Mouse (Mus musculus): Measurements from ENCODE around the gene Zfp597. TPM values are rescaled to one million over a fixed set of nuclear protein-coding genes. Genes with fewer than 3 reads are reported as not detected.
A peak's percentile ranks its signal among the peaks of the same experiment; 100 is the strongest.
"Not testable (repeated sequence)": the region's sequence is repeated elsewhere in the genome, so short reads cannot be mapped to it uniquely, and the experiment has no call there.

Zfp597 gene
- polyA plus RNA-seq, 1 experiment from 2014 or later: 9.0 TPM

DNA sequence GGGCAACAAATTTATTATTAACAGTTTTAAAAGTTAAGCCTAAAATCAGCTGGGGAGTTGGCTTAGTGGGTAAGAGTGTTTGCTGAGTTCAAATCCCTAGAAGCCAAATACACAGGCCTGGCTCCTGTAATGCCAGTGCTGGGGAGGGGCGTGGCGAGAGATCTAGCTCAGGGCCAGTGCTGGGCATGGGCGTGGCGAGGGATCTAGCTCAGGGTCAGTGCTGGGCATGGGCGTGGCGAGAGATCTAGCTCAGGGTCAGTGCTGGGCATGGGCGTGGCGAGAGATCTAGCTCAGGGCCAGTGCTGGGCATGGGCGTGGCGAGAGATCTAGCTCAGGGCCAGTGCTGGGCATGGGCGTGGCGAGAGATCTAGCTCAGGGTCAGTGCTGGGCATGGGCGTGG is 33.1 kb downstream of the Zfp597 start:
- not testable (repeated sequence) for ATAC-seq (replicated peaks; ENCODE audit: low FRiP score); DNase-seq (ENCODE audit: low spot score)
- 88% methylated on average over 12 of the region's 13 CpGs for WGBS

DNA sequence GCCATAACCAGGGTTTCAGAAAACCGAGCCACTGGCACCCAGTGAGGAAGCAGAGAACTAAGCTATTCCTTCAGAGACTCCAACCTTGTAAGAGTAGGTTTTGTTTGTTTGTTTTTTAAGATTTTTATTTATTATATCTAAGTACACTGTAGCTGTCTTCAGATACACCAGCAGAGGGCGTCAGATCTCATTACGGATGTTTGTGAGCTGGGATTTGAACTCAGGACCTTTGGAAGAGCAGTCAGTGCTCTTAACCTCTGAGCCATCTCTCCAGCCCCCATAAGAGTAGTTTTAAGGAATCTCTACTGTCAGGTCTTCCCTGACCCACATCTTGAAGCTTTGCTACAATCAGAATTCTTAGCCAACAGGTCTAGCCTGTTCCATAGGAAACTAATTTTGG is 35.9 kb downstream of the Zfp597 start:
- Histone ChIP-seq H3K27me3 (ENCODE audit: control insufficient read depth, insufficient read depth, low read length) (peaks cover 2% of the 10 kb centered on the region; the same call in 1 of the 2 replicates), H3K4me3 (ENCODE audit: low read depth, low read length) (no peak overlapping the region), H3K4me2 (ENCODE audit: low read depth, low read length, severe bottlenecking) (no peak overlapping the region), H3K36me3 (ENCODE audit: control insufficient read depth, insufficient read depth, low read length) (no peaks in the 10 kb centered on the region), H3K9me3 (ENCODE audit: control insufficient read depth, low read length) (no peaks in the 10 kb centered on the region), H3K4me1 (replicated peaks; ENCODE audit: control insufficient read depth, insufficient read depth, low read length) (0 out of 2 replicates have a peak, but pooled peaks cover 2% of the 10 kb centered on the region), H3K9ac (ENCODE audit: low read length) (no peak overlapping the region), H3K27ac (ENCODE audit: low read depth, low read length) (no peak overlapping the region)
- no peak for ATAC-seq (replicated peaks; ENCODE audit: low FRiP score)
- DNase-seq (ENCODE audit: low spot score): no peak
- WGBS: 80% methylated on average over 3 of the region's 3 CpGs

More for the DNA sequence above, 33.1 kb downstream of the Zfp597 start:
- not testable (repeated sequence) for H3K36me3 ChIP-seq (ENCODE audit: control insufficient read depth, insufficient read depth, low read length); H3K27me3 ChIP-seq (ENCODE audit: control insufficient read depth, insufficient read depth, low read length); H3K9me3 ChIP-seq (ENCODE audit: control insufficient read depth, low read length); H3K4me1 ChIP-seq (replicated peaks; ENCODE audit: control insufficient read depth, insufficient read depth, low read length); H3K27ac ChIP-seq (ENCODE audit: low read depth, low read length); H3K9ac ChIP-seq (ENCODE audit: low read length); H3K4me2 ChIP-seq (ENCODE audit: low read depth, low read length, severe bottlenecking); H3K4me3 ChIP-seq (ENCODE audit: low read depth, low read length)

- Histone ChIP-seq H3K36me3 (ENCODE audit: control insufficient read depth, insufficient read depth, low read length) (no peaks in the 10 kb centered on the region), H3K4me2 (ENCODE audit: low read depth, low read length, severe bottlenecking) (peak overlapping the region; percentile 66), H3K9ac (ENCODE audit: low read length) (peak overlapping the region; percentile 66; the same call in 1 of the 2 replicates), H3K9me3 (ENCODE audit: control insufficient read depth, low read length) (no peaks in the 10 kb centered on the region), H3K27ac (ENCODE audit: low read depth, low read length) (no peak overlapping the region), H3K4me3 (ENCODE audit: low read depth, low read length) (no peak overlapping the region; the same call in 1 of the 2 replicates), H3K4me1 (replicated peaks; ENCODE audit: control insufficient read depth, insufficient read depth, low read length) (0 out of 2 replicates have a peak, but pooled peaks cover 2% of the 10 kb centered on the region), H3K27me3 (ENCODE audit: control insufficient read depth, insufficient read depth, low read length) (peaks cover 2% of the 10 kb centered on the region; the same call in 1 of the 2 replicates)
- no peak for DNase-seq (ENCODE audit: low spot score)
- 68% methylated on average over 4 of the region's 4 CpGs for WGBS
- no peak for ATAC-seq (replicated peaks; ENCODE audit: low FRiP score)
Observed at GRCm38 (mm10) chr16:3847871-3848270, 36.5 kb downstream of the Zfp597 start.

GRCm38 (mm10) chr16:3846711-3847518 is 37.4 kb downstream of the Zfp597 start, which contains the start of gene Zfp174:
TSS of gene Zfp174 (plus strand) at chr16:3847268.
- 4% methylated on average over 38 of the region's 38 CpGs for WGBS
- ATAC-seq (replicated peaks; ENCODE audit: low FRiP score) (peak; percentile 99), DNase-seq (ENCODE audit: low spot score) (peak; percentile 94)
- H3K4me2 ChIP-seq (ENCODE audit: low read depth, low read length, severe bottlenecking): peak within 1 kb of the TSS; percentile 66
- peak within 1 kb of the TSS; percentile 67 for H3K4me3 ChIP-seq (ENCODE audit: low read depth, low read length)
- peaks cover 2% of the 10 kb centered on the region; the same call in 1 of the 2 replicates for H3K27me3 ChIP-seq (ENCODE audit: control insufficient read depth, insufficient read depth, low read length)
- no peaks in the 10 kb centered on the region for H3K9me3 ChIP-seq (ENCODE audit: control insufficient read depth, low read length)
- H3K9ac ChIP-seq (ENCODE audit: low read length): peak within 1 kb of the TSS; percentile 66
- H3K4me1 ChIP-seq (replicated peaks; ENCODE audit: control insufficient read depth, insufficient read depth, low read length): 0 out of 2 replicates have a peak, but pooled peaks cover 2% of the 10 kb centered on the region
- H3K27ac ChIP-seq (ENCODE audit: low read depth, low read length): no peak within 1 kb of the TSS
- no peaks in the 10 kb centered on the region for H3K36me3 ChIP-seq (ENCODE audit: control insufficient read depth, insufficient read depth, low read length)

DNA sequence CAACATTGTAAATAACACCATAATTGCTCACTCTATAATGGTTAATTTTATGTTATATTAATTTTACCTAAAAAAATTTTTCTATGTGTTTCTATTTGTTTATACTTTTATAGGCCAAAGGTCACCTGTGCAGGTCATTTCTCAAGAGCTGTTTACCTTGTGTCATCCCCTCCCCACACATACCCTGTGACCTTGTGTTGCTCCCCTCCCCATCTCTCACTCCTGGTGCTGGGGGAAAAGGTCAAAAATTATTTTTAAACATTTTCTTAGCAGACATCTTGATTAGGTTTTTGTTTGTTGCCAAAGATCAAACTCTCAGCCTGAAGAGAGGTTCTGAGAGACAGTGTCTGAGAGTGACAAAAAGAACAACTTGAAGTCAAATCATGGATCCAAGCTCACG is 40.6 kb downstream of the Zfp597 start:
- no peak for ATAC-seq (replicated peaks; ENCODE audit: low FRiP score)
- no peak overlapping the region for H3K4me2 ChIP-seq (ENCODE audit: low read depth, low read length, severe bottlenecking)
- 74% methylated on average over 1 of the region's 1 CpGs for WGBS
- no peaks in the 10 kb centered on the region for H3K9me3 ChIP-seq (ENCODE audit: control insufficient read depth, low read length)
- no peak overlapping the region for H3K27ac ChIP-seq (ENCODE audit: low read depth, low read length)
- no peak overlapping the region for H3K9ac ChIP-seq (ENCODE audit: low read length)
- H3K36me3 ChIP-seq (ENCODE audit: control insufficient read depth, insufficient read depth, low read length): no peaks in the 10 kb centered on the region
- H3K4me3 ChIP-seq (ENCODE audit: low read depth, low read length): no peak overlapping the region
- H3K4me1 ChIP-seq (replicated peaks; ENCODE audit: control insufficient read depth, insufficient read depth, low read length): 0 out of 2 replicates have a peak, but pooled peaks cover 2% of the 10 kb centered on the region
- peaks cover 2% of the 10 kb centered on the region; the same call in 1 of the 2 replicates for H3K27me3 ChIP-seq (ENCODE audit: control insufficient read depth, insufficient read depth, low read length)
- DNase-seq (ENCODE audit: low spot score): no peak

DNA sequence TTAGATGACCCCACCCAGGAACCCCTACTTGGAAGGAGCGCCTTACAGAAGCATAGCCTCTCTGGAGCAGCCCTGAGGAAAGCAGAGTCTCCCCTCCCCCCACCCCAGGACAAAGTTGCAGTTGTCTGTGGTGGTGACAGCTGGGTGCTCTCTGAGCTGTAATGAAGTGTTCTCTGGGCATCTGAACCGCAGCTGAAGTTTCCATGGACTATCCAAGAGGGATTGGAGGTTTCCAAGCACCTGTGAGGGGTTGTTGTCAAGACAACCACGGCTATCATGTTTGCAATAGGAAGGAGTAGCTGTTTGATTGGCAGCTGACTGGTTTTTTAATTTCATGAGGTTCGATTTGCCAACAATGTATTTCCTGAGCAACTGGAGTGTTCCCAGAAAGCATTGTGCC is 41.4 kb downstream of the Zfp597 start:
- ATAC-seq (replicated peaks; ENCODE audit: low FRiP score) (no peak), DNase-seq (ENCODE audit: low spot score) (no peak)
- H3K36me3 ChIP-seq (ENCODE audit: control insufficient read depth, insufficient read depth, low read length): no peaks in the 10 kb centered on the region
- no peaks in the 10 kb centered on the region for H3K9me3 ChIP-seq (ENCODE audit: control insufficient read depth, low read length)
- H3K4me1 ChIP-seq (replicated peaks; ENCODE audit: control insufficient read depth, insufficient read depth, low read length): 0 out of 2 replicates have a peak, but pooled peaks cover 2% of the 10 kb centered on the region
- H3K4me2 ChIP-seq (ENCODE audit: low read depth, low read length, severe bottlenecking): no peak overlapping the region
- H3K4me3 ChIP-seq (ENCODE audit: low read depth, low read length): no peak overlapping the region
- WGBS: 41% methylated on average over 4 of the region's 4 CpGs
- peaks cover 2% of the 10 kb centered on the region; the same call in 1 of the 2 replicates for H3K27me3 ChIP-seq (ENCODE audit: control insufficient read depth, insufficient read depth, low read length)
- H3K27ac ChIP-seq (ENCODE audit: low read depth, low read length): no peak overlapping the region
- H3K9ac ChIP-seq (ENCODE audit: low read length): no peak overlapping the region

DNA sequence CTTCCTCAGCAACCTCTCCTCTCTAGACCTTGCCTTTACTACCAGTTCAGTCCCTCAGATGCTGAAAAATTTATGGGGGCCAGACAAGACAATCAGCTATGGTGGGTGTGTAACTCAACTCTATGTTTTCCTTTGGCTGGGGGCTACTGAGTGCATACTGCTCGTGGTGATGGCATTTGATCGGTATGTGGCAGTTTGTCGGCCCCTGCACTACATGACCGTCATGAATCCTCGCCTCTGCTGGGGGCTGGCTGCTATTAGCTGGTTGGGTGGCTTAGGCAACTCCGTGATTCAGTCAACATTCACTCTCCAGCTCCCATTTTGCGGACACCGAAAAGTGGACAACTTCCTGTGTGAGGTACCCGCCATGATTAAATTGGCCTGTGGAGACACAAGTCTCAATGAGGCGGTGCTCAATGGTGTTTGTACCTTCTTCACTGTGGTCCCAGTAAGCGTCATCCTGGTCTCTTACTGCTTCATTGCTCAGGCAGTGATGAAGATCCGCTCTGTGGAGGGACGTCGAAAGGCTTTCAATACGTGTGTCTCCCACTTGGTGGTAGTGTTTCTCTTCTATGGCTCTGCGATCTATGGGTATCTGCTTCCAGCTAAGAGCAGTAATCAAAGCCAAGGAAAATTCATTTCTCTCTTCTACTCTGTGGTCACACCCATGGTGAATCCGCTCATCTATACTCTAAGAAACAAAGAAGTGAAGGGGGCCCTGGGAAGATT is 45.0 kb downstream of the Zfp597 start:
- Histone ChIP-seq H3K27ac (ENCODE audit: low read depth, low read length) (no peak overlapping the region), H3K27me3 (ENCODE audit: control insufficient read depth, insufficient read depth, low read length) (no peaks in the 10 kb centered on the region), H3K4me2 (ENCODE audit: low read depth, low read length, severe bottlenecking) (no peak overlapping the region), H3K36me3 (ENCODE audit: control insufficient read depth, insufficient read depth, low read length) (no peaks in the 10 kb centered on the region), H3K4me3 (ENCODE audit: low read depth, low read length) (no peak overlapping the region), H3K4me1 (replicated peaks; ENCODE audit: control insufficient read depth, insufficient read depth, low read length) (no peaks in the 10 kb centered on the region), H3K9me3 (ENCODE audit: control insufficient read depth, low read length) (no peaks in the 10 kb centered on the region), H3K9ac (ENCODE audit: low read length) (no peak overlapping the region)
- ATAC-seq (replicated peaks; ENCODE audit: low FRiP score): no peak
- no peak for DNase-seq (ENCODE audit: low spot score)
- 59% methylated on average over 17 of the region's 17 CpGs for WGBS

DNA sequence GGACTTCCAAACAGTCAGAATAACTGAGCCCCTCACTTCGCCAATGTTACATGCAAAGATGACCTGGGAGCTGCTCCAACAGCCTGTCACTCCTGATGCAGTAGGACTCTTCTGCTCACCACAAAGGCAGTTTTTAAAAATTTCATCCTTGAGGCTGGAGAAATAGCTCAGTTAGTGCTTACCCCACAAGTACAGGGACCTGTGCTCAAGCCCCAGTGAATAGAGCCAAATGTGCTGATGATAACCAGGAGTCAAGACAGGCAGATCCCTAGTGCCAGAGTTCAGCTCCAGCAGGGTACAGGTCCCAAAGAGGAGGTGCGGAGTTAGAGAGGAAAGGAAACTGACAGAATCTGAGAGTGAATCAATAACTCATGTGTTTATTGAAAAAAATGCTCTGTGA is 48.9 kb downstream of the Zfp597 start:
- H3K4me1 ChIP-seq (replicated peaks; ENCODE audit: control insufficient read depth, insufficient read depth, low read length): no peaks in the 10 kb centered on the region
- H3K4me2 ChIP-seq (ENCODE audit: low read depth, low read length, severe bottlenecking): no peak overlapping the region
- no peaks in the 10 kb centered on the region for H3K27me3 ChIP-seq (ENCODE audit: control insufficient read depth, insufficient read depth, low read length)
- H3K9me3 ChIP-seq (ENCODE audit: control insufficient read depth, low read length): no peaks in the 10 kb centered on the region
- H3K9ac ChIP-seq (ENCODE audit: low read length): no peak overlapping the region
- no peak overlapping the region for H3K27ac ChIP-seq (ENCODE audit: low read depth, low read length)
- no peak overlapping the region for H3K4me3 ChIP-seq (ENCODE audit: low read depth, low read length)
- ATAC-seq (replicated peaks; ENCODE audit: low FRiP score) (no peak), DNase-seq (ENCODE audit: low spot score) (no peak)
- WGBS: 81% methylated on average over 2 of the region's 2 CpGs
- no peaks in the 10 kb centered on the region for H3K36me3 ChIP-seq (ENCODE audit: control insufficient read depth, insufficient read depth, low read length)

All from forebrain, embryonic 11.5 days (tissue).